Mouse (Mus musculus) kidney, adult 18-20 months (tissue): ENCODE data around the gene Txndc11.

ENCODE experiments used
- DNase-seq: peaks from one replicate; pipeline ENCODE4 v3.0.0; 2021

Gene Txndc11

DNA sequence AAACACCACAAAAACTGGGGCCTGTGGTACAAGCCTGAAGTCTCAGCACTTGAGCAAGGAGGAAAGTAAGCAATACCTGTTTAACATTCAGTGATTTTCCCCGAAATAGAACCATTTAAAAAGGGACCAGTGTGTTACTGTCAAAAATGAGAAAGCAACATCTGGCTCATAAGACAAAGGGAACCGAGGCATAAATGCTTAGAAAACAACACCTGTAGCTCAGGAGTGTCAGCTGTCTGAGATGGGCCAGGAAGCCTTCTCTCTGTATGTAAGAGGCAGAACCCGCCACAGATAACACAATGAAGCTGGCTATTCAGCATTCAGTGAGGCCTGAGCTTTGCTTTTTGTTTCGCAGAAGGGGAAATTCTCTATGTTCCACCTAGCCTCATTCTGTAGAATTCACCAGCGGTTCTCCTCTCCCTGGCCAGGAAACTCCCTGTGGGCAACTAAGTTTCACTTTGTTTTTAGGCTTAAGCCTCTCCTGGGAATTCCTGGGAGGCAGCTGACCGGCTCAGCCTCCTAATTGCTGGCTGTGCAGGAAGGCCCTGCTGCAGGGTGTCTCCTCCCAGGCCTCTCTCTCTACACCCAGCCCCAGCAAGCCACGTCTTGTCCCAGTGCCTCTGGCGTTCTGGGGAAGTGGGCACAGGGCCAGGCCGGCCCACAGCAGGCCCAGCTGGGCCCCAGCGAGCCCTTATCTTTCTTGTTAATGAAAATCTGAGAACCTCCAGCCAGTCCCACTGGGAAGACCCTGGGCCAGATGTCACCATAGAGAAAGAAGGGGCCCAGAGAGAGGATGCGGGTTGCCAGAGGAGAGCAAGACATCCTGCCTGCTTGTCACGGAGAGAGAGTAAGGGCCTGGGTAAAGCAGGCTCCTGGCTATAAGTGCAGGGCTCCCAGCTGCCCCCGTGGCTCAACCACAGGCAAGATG, 71.4 kb downstream of the Txndc11 start:
- DNase-seq, result peak; percentile 87

DNA sequence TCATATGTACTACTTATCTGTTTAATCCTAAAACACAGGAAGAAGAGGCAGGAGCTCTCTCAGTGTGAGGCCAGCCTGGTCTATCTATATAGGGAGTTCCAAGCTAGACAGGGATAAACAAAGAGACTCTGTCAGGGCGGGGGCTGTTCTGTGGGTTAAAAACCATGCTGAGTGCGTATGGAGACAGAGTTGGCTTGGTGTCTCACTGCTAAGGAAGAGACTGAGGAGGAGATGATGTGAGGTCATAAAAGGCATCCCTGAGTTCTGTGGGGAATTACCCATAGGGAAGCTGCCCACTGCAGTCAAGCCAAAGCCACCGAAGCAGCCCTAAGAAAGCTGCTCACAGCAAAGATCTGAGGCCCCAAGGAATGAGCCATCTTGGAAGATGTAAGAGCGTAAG, 73.8 kb downstream of the Txndc11 start, which contains the start of gene Snn:
Gene Snn (plus strand): TSS at position 301 of the 400 bp plus-strand sequence.
- no peak for DNase-seq

DNA sequence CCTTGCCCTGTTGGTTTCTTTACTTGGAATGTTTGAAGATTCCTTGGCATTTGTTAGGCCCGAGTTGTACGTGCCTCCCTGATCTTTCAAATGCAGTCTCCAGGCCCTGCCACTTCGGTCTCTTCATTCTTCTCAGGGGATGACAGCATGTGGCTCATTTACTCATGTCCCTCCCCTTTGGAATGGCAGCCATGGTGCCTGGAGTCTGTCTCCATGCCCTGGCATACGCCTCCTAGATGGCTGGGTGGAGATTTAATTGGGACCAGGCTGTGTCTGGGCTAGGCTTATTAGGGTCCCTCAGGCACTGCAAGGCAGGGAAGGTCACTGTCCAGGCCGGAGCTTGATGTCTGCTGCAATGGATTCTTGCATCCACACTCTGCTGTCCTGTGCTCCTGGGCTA, 78.5 kb downstream of the Txndc11 start:
- no peak for DNase-seq

DNA sequence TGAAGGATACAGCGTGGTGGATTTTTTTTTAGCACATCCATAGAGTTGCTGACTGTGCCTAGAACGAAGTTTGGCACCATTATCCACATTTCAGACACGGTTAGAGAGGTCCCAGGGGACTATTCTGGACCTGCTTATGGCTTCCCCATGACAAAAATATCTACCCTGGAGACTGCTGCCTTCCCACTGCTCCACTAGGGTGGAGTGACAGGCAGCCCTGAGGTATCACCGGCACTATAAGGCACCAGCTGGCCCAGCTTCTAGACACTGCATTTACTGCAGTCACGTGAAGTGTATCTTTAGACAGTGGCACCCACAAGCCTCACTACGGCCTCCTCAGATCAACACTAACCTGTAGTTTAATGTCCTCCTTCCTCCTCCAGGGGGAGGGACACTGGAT, 79.6 kb downstream of the Txndc11 start:
- no peak for DNase-seq

GRCm38 (mm10) chr16:11054409-11054808, 80.0 kb downstream of the Txndc11 start:
- no peak for DNase-seq

DNA sequence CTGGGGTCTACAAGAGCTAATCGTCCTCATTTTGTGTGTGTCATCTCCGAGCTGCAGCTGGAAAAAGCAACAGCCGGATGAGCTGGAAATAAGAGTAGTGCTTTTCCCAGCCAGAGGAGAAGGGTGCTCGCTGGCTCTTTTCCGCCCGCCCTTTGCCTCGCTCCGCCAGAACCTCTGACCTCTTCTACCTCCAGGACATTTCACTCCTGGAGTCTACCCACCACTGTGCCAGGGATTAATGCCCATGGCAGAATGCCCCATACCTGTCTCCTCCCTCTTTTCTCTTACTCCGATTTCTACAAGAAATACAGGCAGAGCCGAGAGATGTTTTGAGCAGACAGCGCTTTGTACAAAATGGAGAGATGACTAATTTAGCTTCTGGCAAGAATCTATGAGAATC, 83.3 kb downstream of the Txndc11 start:
- DNase-seq, result peak; percentile 41

DNA sequence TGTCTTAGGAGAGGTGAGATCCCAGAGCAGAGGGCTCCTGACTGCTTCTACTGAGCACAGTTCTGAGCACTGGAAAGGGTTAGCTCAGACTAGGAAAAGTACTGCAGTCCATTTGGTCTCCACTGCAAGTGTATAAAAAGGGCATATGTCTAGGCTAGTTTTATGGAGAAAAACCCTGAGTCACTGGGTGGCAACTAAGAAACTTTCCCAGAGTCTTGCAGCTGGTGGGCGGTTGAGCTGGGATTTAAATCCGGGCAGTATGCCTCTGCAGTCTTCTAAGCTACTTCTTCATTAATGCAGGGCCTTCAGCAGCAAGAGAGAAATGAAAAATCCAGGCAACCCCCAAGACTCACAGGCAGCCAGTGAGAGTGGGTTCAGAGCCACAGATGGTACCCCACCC, 84.2 kb downstream of the Txndc11 start:
- no peak for DNase-seq

GRCm38 (mm10) chr16:11047130-11047529, 87.3 kb downstream of the Txndc11 start:
- no peak for DNase-seq

DNA sequence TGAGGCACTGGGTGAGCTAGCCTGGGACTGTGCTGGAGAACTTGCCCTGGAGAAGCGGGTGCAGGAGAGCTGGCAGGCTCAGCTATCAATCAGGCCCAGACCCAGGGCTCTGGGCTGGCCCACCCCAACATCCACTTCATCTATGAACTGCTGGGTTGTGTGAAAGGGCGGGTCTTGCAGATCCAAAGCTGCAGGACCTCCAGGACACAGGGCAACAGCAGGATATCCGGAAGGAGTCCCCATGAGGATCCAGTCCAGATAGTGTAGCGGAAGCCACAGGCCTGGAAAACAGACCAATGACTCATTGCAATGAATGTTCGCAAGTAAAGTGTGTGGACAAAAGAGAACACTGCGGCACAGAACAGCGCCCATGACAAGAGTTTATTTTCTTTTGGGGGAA, 88.0 kb downstream of the Txndc11 start:
- peak; percentile 23 for DNase-seq

- no peak for DNase-seq
Observed at GRCm38 (mm10) chr16:11043239-11043638, 91.2 kb downstream of the Txndc11 start.

- DNase-seq, result no peak
Observed at GRCm38 (mm10) chr16:11040603-11041002, 93.8 kb downstream of the Txndc11 start.

DNA sequence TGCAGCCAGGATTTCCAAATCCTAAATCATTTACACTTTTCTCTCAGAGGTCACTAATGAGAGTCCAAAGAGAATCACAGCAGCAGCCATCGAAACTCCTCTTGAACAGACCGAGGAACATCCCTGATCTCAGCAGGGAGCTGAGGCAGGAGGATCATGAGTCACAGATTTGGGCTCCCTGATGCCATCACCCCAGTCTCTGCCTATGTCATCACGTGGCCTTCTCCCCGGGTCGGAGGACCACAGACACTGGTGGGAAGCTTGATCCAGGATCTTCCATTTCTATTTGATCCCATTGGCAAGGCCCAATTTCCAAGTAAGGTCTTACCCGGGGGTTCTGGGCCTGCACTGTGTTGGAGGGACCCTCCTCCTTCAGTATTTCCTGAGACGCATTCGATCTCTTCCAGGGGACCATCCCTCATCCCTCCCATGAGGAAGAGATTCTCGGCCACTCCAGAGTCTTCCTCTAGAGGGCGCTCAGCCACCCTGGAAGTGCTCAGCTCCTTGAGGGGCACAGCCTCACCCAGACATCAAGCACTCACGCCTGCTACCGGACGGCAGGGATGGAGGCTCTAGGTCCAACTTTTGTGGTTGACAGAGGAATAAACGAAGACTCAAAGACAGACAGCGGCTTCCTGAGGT, 98.5 kb downstream of the Txndc11 start:
- peak; percentile 78 for DNase-seq

- DNase-seq, result no peak
Observed at GRCm38 (mm10) chr16:11035273-11035672, 99.2 kb downstream of the Txndc11 start.

DNA sequence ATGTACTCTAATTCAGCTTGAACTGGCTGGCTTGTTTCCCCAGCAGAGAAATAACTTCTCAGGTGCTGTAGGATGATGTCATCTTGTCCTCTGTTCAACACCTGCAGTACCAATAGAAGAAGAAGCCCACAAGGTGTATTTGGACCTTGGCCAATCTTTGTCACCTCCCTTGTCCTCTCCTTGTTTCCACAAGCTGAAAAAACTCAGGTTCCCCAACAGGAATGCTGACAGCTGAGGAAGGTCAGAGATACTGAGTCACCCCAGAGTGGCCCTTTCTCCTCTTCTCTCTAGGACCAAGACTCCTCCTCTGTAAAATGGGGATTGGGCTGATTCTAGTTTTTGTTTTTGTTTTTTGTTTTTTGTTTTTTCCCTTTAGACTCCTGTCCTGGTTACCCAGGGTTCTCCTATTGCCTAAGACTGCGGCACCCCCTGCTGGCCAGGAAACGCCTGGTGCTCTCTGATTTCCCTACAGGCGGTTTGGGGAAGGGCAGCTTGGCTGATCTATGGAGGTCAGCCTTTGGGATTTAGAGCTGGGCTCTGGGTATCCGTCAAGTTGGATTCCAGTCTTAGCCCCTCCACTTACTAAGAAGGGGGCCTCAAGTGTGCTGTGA, 100.2 kb downstream of the Txndc11 start:
- DNase-seq, result peak; percentile 90

DNA sequence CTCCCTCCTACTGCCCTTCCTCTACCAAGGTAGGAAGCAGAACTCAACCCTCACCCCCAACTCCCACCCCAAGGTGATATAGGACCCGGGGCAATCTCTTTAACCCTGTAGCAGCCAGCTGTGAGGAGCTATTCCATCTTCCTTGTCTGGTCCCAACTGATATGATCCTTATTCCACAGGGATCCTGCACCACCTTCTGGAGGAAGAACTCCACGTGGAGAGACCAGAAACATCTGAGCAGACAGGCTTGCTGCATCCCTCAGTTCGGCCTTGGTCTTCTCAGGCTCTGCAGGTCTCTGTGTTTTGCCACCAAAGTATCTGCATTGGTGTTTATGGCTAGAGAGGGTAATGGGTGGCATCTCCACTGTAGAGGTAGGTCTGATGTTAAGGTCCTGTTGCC, 103.1 kb downstream of the Txndc11 start:
- no peak for DNase-seq

DNA sequence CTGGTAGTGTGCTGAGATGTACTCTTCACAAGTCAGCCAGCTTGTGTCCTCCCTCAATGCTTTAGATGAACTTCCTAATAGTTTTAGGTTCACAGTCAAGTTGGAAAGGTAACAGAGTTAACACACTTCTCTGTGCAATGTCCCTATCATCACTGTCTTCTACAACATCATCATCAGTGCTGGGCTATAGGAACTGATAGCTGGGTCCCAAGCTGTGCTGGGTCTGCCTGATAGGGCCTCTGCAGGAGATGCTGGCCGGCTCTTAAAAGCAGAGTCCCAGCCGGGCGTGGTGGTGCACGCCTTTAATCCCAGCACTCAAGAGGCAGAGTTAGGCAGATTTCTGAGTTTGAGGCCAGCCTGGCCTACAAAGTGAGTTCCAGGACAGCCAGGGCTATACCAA, 103.6 kb downstream of the Txndc11 start:
- no peak for DNase-seq

GRCm38 (mm10) chr16:11028206-11028605, 106.2 kb downstream of the Txndc11 start:
- DNase-seq, result no peak
